Mouse (Mus musculus): ENCODE results near the gene Tmtc3. TPM values are rescaled to one million over a fixed set of nuclear protein-coding genes. Genes with fewer than 3 reads are reported as not detected.

Gene Tmtc3
- 11.4 TPM for polyA plus RNA-seq (2014; fragmentation: Illumina TruSeq; extraction: RNeasy Lipid Tissue Mini Kit (QIAGEN cat#74804); ENCODE audit: low read depth, low replicate concordance)

DNA sequence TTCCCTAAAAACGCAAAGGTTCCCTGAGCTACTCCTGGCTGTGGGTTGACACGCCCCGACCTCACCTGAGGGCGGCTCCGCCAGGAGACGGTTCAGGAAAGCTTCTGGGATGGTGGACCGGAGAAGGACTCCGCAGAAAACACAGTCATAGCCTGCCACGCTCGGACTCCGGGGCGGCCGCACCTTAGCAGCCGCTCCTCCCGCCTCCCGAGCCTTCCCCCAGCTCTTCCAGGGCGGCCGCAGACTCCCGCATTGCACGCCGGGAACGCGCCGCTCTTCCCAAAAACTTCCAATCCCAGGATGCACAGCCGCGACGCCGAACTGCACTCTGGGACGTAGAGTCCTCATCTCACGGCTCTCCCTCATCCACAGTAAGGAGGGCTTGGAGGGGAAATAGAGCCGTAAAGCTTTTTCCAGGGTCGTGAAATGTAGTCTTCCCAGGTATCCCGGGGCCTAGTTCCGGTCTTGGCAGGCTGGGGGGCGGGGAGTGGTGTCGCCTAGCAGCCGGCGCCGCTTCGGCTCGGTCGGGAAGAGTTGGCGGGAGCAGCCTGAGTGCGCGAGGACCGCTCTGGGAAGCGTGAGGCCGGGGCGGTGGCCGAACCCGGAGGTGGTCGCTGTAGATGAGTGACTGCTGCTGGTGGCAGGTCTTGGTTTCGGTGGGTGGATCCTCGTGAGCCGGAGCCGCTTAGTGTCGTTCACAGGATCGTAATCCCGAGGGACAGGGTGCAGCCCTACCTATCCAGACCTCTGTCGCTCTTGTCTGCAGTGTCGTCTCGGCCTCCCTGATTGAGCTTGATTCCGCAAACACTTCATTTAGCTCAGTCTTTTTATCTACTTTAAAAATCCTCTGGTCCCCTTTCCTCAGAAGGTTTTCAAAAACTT lies at the start of gene Tmtc3, which contains the start of gene Cep290:
TSS of gene Tmtc3 (minus strand) at position 254 of the 882 bp plus-strand sequence.
TSS of gene Cep290 (plus strand) at position 462 of the 882 bp plus-strand sequence.

Other genes with a start within 250 kb of the Tmtc3 start
- gene Gm4301, start 151.7 kb downstream of the Tmtc3 start, polyA plus RNA-seq (2014; fragmentation: Illumina TruSeq; extraction: RNeasy Lipid Tissue Mini Kit (QIAGEN cat#74804); ENCODE audit: low read depth, low replicate concordance): not detected
- not detected for gene Gm4302, start 146.5 kb downstream of the Tmtc3 start, polyA plus RNA-seq (2014; fragmentation: Illumina TruSeq; extraction: RNeasy Lipid Tissue Mini Kit (QIAGEN cat#74804); ENCODE audit: low read depth, low replicate concordance)
- not detected for gene Gm4303, start 141.4 kb downstream of the Tmtc3 start, polyA plus RNA-seq (2014; fragmentation: Illumina TruSeq; extraction: RNeasy Lipid Tissue Mini Kit (QIAGEN cat#74804); ENCODE audit: low read depth, low replicate concordance)
- not detected for gene Gm4305, start 136.3 kb downstream of the Tmtc3 start, polyA plus RNA-seq (2014; fragmentation: Illumina TruSeq; extraction: RNeasy Lipid Tissue Mini Kit (QIAGEN cat#74804); ENCODE audit: low read depth, low replicate concordance)
- not detected for gene Gm4307, start 126.0 kb downstream of the Tmtc3 start, polyA plus RNA-seq (2014; fragmentation: Illumina TruSeq; extraction: RNeasy Lipid Tissue Mini Kit (QIAGEN cat#74804); ENCODE audit: low read depth, low replicate concordance)
- gene Gm4312, start 104.8 kb downstream of the Tmtc3 start, polyA plus RNA-seq (2014; fragmentation: Illumina TruSeq; extraction: RNeasy Lipid Tissue Mini Kit (QIAGEN cat#74804); ENCODE audit: low read depth, low replicate concordance): not detected
- 6.4 TPM for gene Cep290, start 208 bp upstream of the Tmtc3 start, polyA plus RNA-seq (2014; fragmentation: Illumina TruSeq; extraction: RNeasy Lipid Tissue Mini Kit (QIAGEN cat#74804); ENCODE audit: low read depth, low replicate concordance)
- 6.4 TPM for gene 4930430F08Rik, start 103.1 kb upstream of the Tmtc3 start, polyA plus RNA-seq (2014; fragmentation: Illumina TruSeq; extraction: RNeasy Lipid Tissue Mini Kit (QIAGEN cat#74804); ENCODE audit: low read depth, low replicate concordance)
- not detected for gene 1700017N19Rik, start 103.1 kb upstream of the Tmtc3 start, polyA plus RNA-seq (2014; fragmentation: Illumina TruSeq; extraction: RNeasy Lipid Tissue Mini Kit (QIAGEN cat#74804); ENCODE audit: low read depth, low replicate concordance)